Mouse (Mus musculus): Measurements from ENCODE around the gene Npm1. TPM values are rescaled to one million over a fixed set of nuclear protein-coding genes. Genes with fewer than 3 reads are reported as not detected.

Gene Npm1
- total and polyA plus RNA-seq, 2 experiments from 2014 or later, result 179 to 254 TPM

- Histone ChIP-seq H3K27ac (ENCODE audit: low read depth) (no peak overlapping the region), H3K4me1 (ENCODE audit: control insufficient read depth, insufficient read depth) (peaks cover 6% of the 10 kb centered on the region), H3K9me3 (replicated peaks; ENCODE audit: control insufficient read depth, low read length) (no peaks in the 10 kb centered on the region), H3K4me2 (ENCODE audit: low read depth, low read length) (no peak overlapping the region), H3K27me3 (ENCODE audit: control insufficient read depth, insufficient read depth, low read length) (0 out of 2 replicates have a peak, but pooled peaks cover 7% of the 10 kb centered on the region), H3K36me3 (replicated peaks; ENCODE audit: control insufficient read depth, insufficient read depth, low read length) (no peaks in the 10 kb centered on the region), H3K4me3 (ENCODE audit: low read depth, low read length) (no peak overlapping the region), H3K9ac (replicated peaks; ENCODE audit: low read depth, low read length) (no peak overlapping the region)
- DNase-seq (ENCODE audit: low spot score) (no peak), ATAC-seq (ENCODE audit: insufficient read depth, low read depth) (no peak)
- WGBS, result 81% methylated on average over 7 of the region's 7 CpGs
- TF ChIP-seq EP300 (IDR thresholded peaks at IDR 0.05; ENCODE audit: low read depth), result no peak
- no peak for TF ChIP-seq CTCF (IDR thresholded peaks at IDR 0.05; ENCODE audit: low read depth)
These were observed 43.9 kb downstream of the Npm1 start for GRCm38 (mm10) chr11:33119116-33119515.

- Histone ChIP-seq H3K9ac (replicated peaks; ENCODE audit: low read depth, low read length) (no peak overlapping the region), H3K9me3 (replicated peaks; ENCODE audit: control insufficient read depth, low read length) (no peaks in the 10 kb centered on the region), H3K27ac (ENCODE audit: low read depth) (no peak overlapping the region), H3K36me3 (replicated peaks; ENCODE audit: control insufficient read depth, insufficient read depth, low read length) (no peaks in the 10 kb centered on the region), H3K4me2 (ENCODE audit: low read depth, low read length) (no peak overlapping the region), H3K4me1 (ENCODE audit: control insufficient read depth, insufficient read depth) (peaks cover 6% of the 10 kb centered on the region), H3K27me3 (ENCODE audit: control insufficient read depth, insufficient read depth, low read length) (0 out of 2 replicates have a peak, but pooled peaks cover 7% of the 10 kb centered on the region), H3K4me3 (ENCODE audit: low read depth, low read length) (no peak overlapping the region)
- 66% methylated on average over 6 of the region's 6 CpGs for WGBS
- DNase-seq (ENCODE audit: low spot score), result no peak
- ATAC-seq (ENCODE audit: insufficient read depth, low read depth), result no peak
- TF ChIP-seq CTCF (IDR thresholded peaks at IDR 0.05; ENCODE audit: low read depth) (no peak), EP300 (IDR thresholded peaks at IDR 0.05; ENCODE audit: low read depth) (no peak)
These were observed 44.5 kb downstream of the Npm1 start for GRCm38 (mm10) chr11:33118480-33118879.

- TF ChIP-seq CTCF (IDR thresholded peaks at IDR 0.05; ENCODE audit: low read depth) (no peak), EP300 (IDR thresholded peaks at IDR 0.05; ENCODE audit: low read depth) (no peak)
- H3K4me2 ChIP-seq (ENCODE audit: low read depth, low read length), result no peak overlapping the region
- no peaks in the 10 kb centered on the region for H3K9me3 ChIP-seq (replicated peaks; ENCODE audit: control insufficient read depth, low read length)
- ATAC-seq (ENCODE audit: insufficient read depth, low read depth), result no peak
- H3K4me3 ChIP-seq (ENCODE audit: low read depth, low read length), result no peak overlapping the region
- WGBS, result 91% methylated on average over 3 of the region's 3 CpGs
- H3K4me1 ChIP-seq (ENCODE audit: control insufficient read depth, insufficient read depth), result no peaks in the 10 kb centered on the region
- no peak for DNase-seq (ENCODE audit: low spot score)
- H3K27me3 ChIP-seq (ENCODE audit: control insufficient read depth, insufficient read depth, low read length), result no peaks in the 10 kb centered on the region
- no peak overlapping the region for H3K9ac ChIP-seq (replicated peaks; ENCODE audit: low read depth, low read length)
- H3K36me3 ChIP-seq (replicated peaks; ENCODE audit: control insufficient read depth, insufficient read depth, low read length), result no peaks in the 10 kb centered on the region
- H3K27ac ChIP-seq (ENCODE audit: low read depth), result no peak overlapping the region
These were observed 47.2 kb downstream of the Npm1 start for GRCm38 (mm10) chr11:33115796-33116195.

GRCm38 (mm10) chr11:33112407-33112806 is 50.6 kb downstream of the Npm1 start:
- no peak overlapping the region for H3K27ac ChIP-seq (ENCODE audit: low read depth)
- no peak overlapping the region for H3K9ac ChIP-seq (replicated peaks; ENCODE audit: low read depth, low read length)
- 14% methylated on average over 1 of the region's 1 CpGs for WGBS
- H3K4me2 ChIP-seq (ENCODE audit: low read depth, low read length), result no peak overlapping the region
- no peak for ATAC-seq (ENCODE audit: insufficient read depth, low read depth)
- no peak for DNase-seq (ENCODE audit: low spot score)
- TF ChIP-seq CTCF (IDR thresholded peaks at IDR 0.05; ENCODE audit: low read depth) (no peak), EP300 (IDR thresholded peaks at IDR 0.05; ENCODE audit: low read depth) (no peak)
- no peak overlapping the region for H3K4me3 ChIP-seq (ENCODE audit: low read depth, low read length)
- H3K4me1 ChIP-seq (ENCODE audit: control insufficient read depth, insufficient read depth), result no peaks in the 10 kb centered on the region
- no peaks in the 10 kb centered on the region for H3K9me3 ChIP-seq (replicated peaks; ENCODE audit: control insufficient read depth, low read length)
- H3K36me3 ChIP-seq (replicated peaks; ENCODE audit: control insufficient read depth, insufficient read depth, low read length), result no peaks in the 10 kb centered on the region
- 0 out of 2 replicates have a peak, but pooled peaks cover 3% of the 10 kb centered on the region for H3K27me3 ChIP-seq (ENCODE audit: control insufficient read depth, insufficient read depth, low read length)

GRCm38 (mm10) chr11:33110111-33110510 is 52.9 kb downstream of the Npm1 start:
- 0 out of 2 replicates have a peak, but pooled peaks cover 6% of the 10 kb centered on the region for H3K4me1 ChIP-seq (ENCODE audit: control insufficient read depth, insufficient read depth)
- no peak for ATAC-seq (ENCODE audit: insufficient read depth, low read depth)
- no peak overlapping the region for H3K27ac ChIP-seq (ENCODE audit: low read depth)
- H3K9me3 ChIP-seq (replicated peaks; ENCODE audit: control insufficient read depth, low read length), result no peaks in the 10 kb centered on the region
- DNase-seq (ENCODE audit: low spot score), result no peak
- no peak overlapping the region for H3K9ac ChIP-seq (replicated peaks; ENCODE audit: low read depth, low read length)
- TF ChIP-seq CTCF (IDR thresholded peaks at IDR 0.05; ENCODE audit: low read depth), result no peak
- no peak for TF ChIP-seq EP300 (IDR thresholded peaks at IDR 0.05; ENCODE audit: low read depth)
- H3K36me3 ChIP-seq (replicated peaks; ENCODE audit: control insufficient read depth, insufficient read depth, low read length), result no peaks in the 10 kb centered on the region
- H3K27me3 ChIP-seq (ENCODE audit: control insufficient read depth, insufficient read depth, low read length), result 0 out of 2 replicates have a peak, but pooled peaks cover 3% of the 10 kb centered on the region
- no peak overlapping the region for H3K4me3 ChIP-seq (ENCODE audit: low read depth, low read length)
- H3K4me2 ChIP-seq (ENCODE audit: low read depth, low read length), result no peak overlapping the region
- 65% methylated on average over 2 of the region's 2 CpGs for WGBS

GRCm38 (mm10) chr11:33107540-33107939 is 55.5 kb downstream of the Npm1 start:
- H3K27ac ChIP-seq (ENCODE audit: low read depth), result no peak overlapping the region
- no peak for TF ChIP-seq EP300 (IDR thresholded peaks at IDR 0.05; ENCODE audit: low read depth)
- 50% methylated on average over 3 of the region's 3 CpGs for WGBS

More at GRCm38 (mm10) chr11:33107540-33107939, 55.5 kb downstream of the Npm1 start:
- H3K4me3 ChIP-seq (ENCODE audit: low read depth, low read length), result no peak overlapping the region
- no peak overlapping the region for H3K4me2 ChIP-seq (ENCODE audit: low read depth, low read length)
- no peaks in the 10 kb centered on the region for H3K36me3 ChIP-seq (replicated peaks; ENCODE audit: control insufficient read depth, insufficient read depth, low read length)
- H3K27me3 ChIP-seq (ENCODE audit: control insufficient read depth, insufficient read depth, low read length), result 0 out of 2 replicates have a peak, but pooled peaks cover 3% of the 10 kb centered on the region
- H3K9me3 ChIP-seq (replicated peaks; ENCODE audit: control insufficient read depth, low read length), result no peaks in the 10 kb centered on the region
- ATAC-seq (ENCODE audit: insufficient read depth, low read depth), result no peak
- 0 out of 2 replicates have a peak, but pooled peaks cover 10% of the 10 kb centered on the region for H3K4me1 ChIP-seq (ENCODE audit: control insufficient read depth, insufficient read depth)
- no peak overlapping the region for H3K9ac ChIP-seq (replicated peaks; ENCODE audit: low read depth, low read length)
- DNase-seq (ENCODE audit: low spot score), result no peak

Measured in heart, postnatal 0 days (tissue).